Mouse (Mus musculus) kidney, adult 2 months (tissue): ENCODE results near the gene 4930452B06Rik.

Experiments
- CTCF ChIP-seq: fragments of 200-500 bp; conservative IDR thresholded peaks from 2 replicates; pipeline ENCODE4 v1.5.1; 2011; ENCODE audit warnings: low read depth, mild to moderate bottlenecking, control low read depth, low read length, moderate library complexity, mixed read lengths; ENCODE audit not compliant: insufficient read depth, insufficient read length
- POLR2A ChIP-seq: fragments of 200-500 bp; IDR thresholded peaks from one replicate; pipeline ENCODE4 v1.6.1; 2011; ENCODE audit warnings: low read depth, low read length, control low read depth

- TF ChIP-seq POLR2A: no peak
- no peak for TF ChIP-seq CTCF
Observed at GRCm38 (mm10) chr14:8627481-8627880, 38.6 kb downstream of the 4930452B06Rik start.
